Mouse (Mus musculus): ENCODE results near the gene Slfnl1.

DNA sequence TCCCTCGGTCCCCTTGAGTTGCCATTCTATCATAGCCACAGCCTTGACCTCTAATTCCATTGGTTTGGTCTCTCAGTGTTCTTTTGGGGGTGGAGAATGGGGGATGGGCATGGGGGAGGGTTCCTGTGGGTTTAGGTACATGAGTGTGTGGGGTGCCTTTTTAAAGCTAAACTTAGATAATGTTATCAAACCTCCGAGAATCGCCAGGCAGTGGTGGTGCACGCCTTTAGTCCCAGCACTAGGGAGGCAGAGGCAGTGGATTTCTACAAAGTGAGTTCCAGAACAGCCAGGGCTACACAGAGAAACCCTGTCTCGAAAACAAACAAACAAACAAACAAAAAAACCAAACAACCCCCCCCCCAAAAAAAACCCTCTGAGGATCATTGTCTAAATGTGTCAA lies 48.9 kb downstream of the Slfnl1 start:
- TF ChIP-seq CTCF (IDR thresholded peaks at IDR 0.05; ENCODE audit: low read depth, low read length) (no peak), POLR2A (IDR thresholded peaks at IDR 0.05; ENCODE audit: extremely low read depth, insufficient read depth, low read length) (no peak)
